Mouse (Mus musculus) thymus, postnatal 36 days (tissue): Measurements from ENCODE around the gene 3110021N24Rik.
A peak's percentile ranks its signal among the peaks of the same experiment; 100 is the strongest.

ENCODE experiments used
- DNase-seq, 2 experiments: peaks; one replicate each; pipeline ENCODE4 v3.0.0; 2022; ENCODE audit warnings: mixed read lengths in 2 of 2

3110021N24Rik gene

GRCm38 (mm10) chr4:108798083-108798830 is 78.8 kb downstream of the 3110021N24Rik start:
- DNase-seq, result peak; percentile 29 to 38

GRCm38 (mm10) chr4:108803535-108803934 is 84.1 kb downstream of the 3110021N24Rik start:
- no peak for DNase-seq

GRCm38 (mm10) chr4:108811142-108811541 is 91.7 kb downstream of the 3110021N24Rik start:
- no peak for DNase-seq

- no peak for DNase-seq
These were observed 92.1 kb downstream of the 3110021N24Rik start for GRCm38 (mm10) chr4:108811550-108811949.

- DNase-seq, result no peak
These were observed 106.2 kb downstream of the 3110021N24Rik start for GRCm38 (mm10) chr4:108825677-108826076.

- DNase-seq, result no peak
These were observed 106.6 kb downstream of the 3110021N24Rik start for GRCm38 (mm10) chr4:108826096-108826495.

GRCm38 (mm10) chr4:108826643-108827042 is 107.2 kb downstream of the 3110021N24Rik start:
- DNase-seq, result no peak

GRCm38 (mm10) chr4:108830698-108831097 is 111.2 kb downstream of the 3110021N24Rik start:
- DNase-seq, result no peak
